In genomic region chr9:37177551-37177950, GRCm38 (mm10) we compare ENCODE assay signal across 9 mouse cellular contexts. TPM values are rescaled to one million over a fixed set of nuclear protein-coding genes. Genes with fewer than 3 reads are reported as not detected.
DNase-seq lines count a peak whose midpoint lies in the region; ATAC-seq and TF ChIP-seq lines count a peak whose summit lies in the region.
"Had no signal": no experiment of that assay in that cellular context is flagged by ENCODE, and none has a peak within 500 bp of the region (broad histone marks: within the 10 kb centered on the region; RNA-seq: fewer than 3 reads in every experiment).

No protein-coding gene starts in this region.

- 0 out of 2 replicates have a peak overlapping the region, but pooled peaks have one; percentile 10 for H3K9ac ChIP-seq in forebrain, embryonic 16.5 days (replicated peaks; ENCODE audit: low read depth, low read length)
- no peak overlapping the region for H3K9ac ChIP-seq in midbrain, embryonic 14.5 days (replicated peaks; ENCODE audit: low read length)
- no peak overlapping the region for H3K9ac ChIP-seq in lung, postnatal 0 days (replicated peaks; ENCODE audit: low read depth)
- H3K9ac ChIP-seq: liver, embryonic 12.5 days had no signal

- H3K27ac ChIP-seq in forebrain, embryonic 16.5 days (ENCODE audit: low read length): peak overlapping the region; percentile 71
- H3K27ac ChIP-seq in midbrain, embryonic 14.5 days (replicated peaks; ENCODE audit: low read depth, low read length): peak overlapping the region; percentile 58
- H3K27ac ChIP-seq in lung, postnatal 0 days (ENCODE audit: low read length): no peak overlapping the region
- H3K27ac ChIP-seq: liver, embryonic 12.5 days had no signal

- no peaks in the 10 kb centered on the region for H3K27me3 ChIP-seq in forebrain, embryonic 16.5 days (replicated peaks; ENCODE audit: control insufficient read depth, insufficient read depth, low read length)
- H3K27me3 ChIP-seq in midbrain, embryonic 14.5 days (ENCODE audit: control insufficient read depth, insufficient read depth, low read length): no peaks in the 10 kb centered on the region
- no peaks in the 10 kb centered on the region for H3K27me3 ChIP-seq in lung, postnatal 0 days (replicated peaks; ENCODE audit: insufficient read depth, low read length)

- no peaks in the 10 kb centered on the region for H3K36me3 ChIP-seq in forebrain, embryonic 16.5 days (ENCODE audit: control insufficient read depth, insufficient read depth)
- H3K36me3 ChIP-seq in midbrain, embryonic 14.5 days (ENCODE audit: control insufficient read depth, insufficient read depth, low read length): no peaks in the 10 kb centered on the region
- H3K36me3 ChIP-seq in lung, postnatal 0 days (ENCODE audit: insufficient read depth, low read length): no peaks in the 10 kb centered on the region
- H3K36me3 ChIP-seq: liver, embryonic 12.5 days had no signal

- peak; percentile 44 for ATAC-seq in frontal cortex, adult (ENCODE audit: low TSS enrichment)
- peak; percentile 43 for ATAC-seq in forebrain, embryonic 16.5 days
- 0 out of 2 replicates have a peak, but pooled peaks have one; percentile 38 for ATAC-seq in midbrain, embryonic 14.5 days (ENCODE audit: low FRiP score, low TSS enrichment)
- no peak for ATAC-seq in lung, postnatal 0 days
- ATAC-seq: liver, embryonic 12.5 days had no signal

- H3K4me1 ChIP-seq in forebrain, embryonic 16.5 days (replicated peaks; ENCODE audit: control insufficient read depth, insufficient read depth, low read length): peaks cover 46% of the 10 kb centered on the region
- peaks cover 45% of the 10 kb centered on the region for H3K4me1 ChIP-seq in midbrain, embryonic 14.5 days (ENCODE audit: control insufficient read depth, insufficient read depth, low read length)
- H3K4me1 ChIP-seq in lung, postnatal 0 days (ENCODE audit: insufficient read depth, low read depth, low read length): peaks cover 4% of the 10 kb centered on the region; the same call in 1 of the 2 replicates

- no peaks in the 10 kb centered on the region for H3K9me3 ChIP-seq in forebrain, embryonic 16.5 days (ENCODE audit: control insufficient read depth, low read length)
- H3K9me3 ChIP-seq in midbrain, embryonic 14.5 days (ENCODE audit: control insufficient read depth, low read length): no peaks in the 10 kb centered on the region
- H3K9me3 ChIP-seq in lung, postnatal 0 days (ENCODE audit: low read length): no peaks in the 10 kb centered on the region
- H3K9me3 ChIP-seq: liver, embryonic 12.5 days had no signal

- peak overlapping the region; percentile 27 for H3K4me2 ChIP-seq in forebrain, embryonic 16.5 days (ENCODE audit: low read length)
- peak overlapping the region; percentile 31 for H3K4me2 ChIP-seq in midbrain, embryonic 14.5 days (ENCODE audit: low read length)
- H3K4me2 ChIP-seq in lung, postnatal 0 days (replicated peaks; ENCODE audit: low read depth, low read length): no peak overlapping the region
- H3K4me2 ChIP-seq: liver, embryonic 12.5 days had no signal

- WGBS in forebrain, embryonic 16.5 days: 25% methylated on average over 8 of the region's 8 CpGs
- 29% methylated on average over 8 of the region's 8 CpGs for WGBS in midbrain, embryonic 14.5 days
- 62% methylated on average over 8 of the region's 8 CpGs for WGBS in lung, postnatal 0 days

- no peak for DNase-seq in frontal cortex, adult 2 months (ENCODE audit: extremely low spot score in 1 of 2, low spot score in 1 of 2)
- DNase-seq in ZHBTc4 (ENCODE audit: low read depth, low spot score) (peak; percentile 39), liver (no peak)
- peak; percentile 52 for DNase-seq in midbrain, embryonic 14.5 days
- DNase-seq in cerebellum, adult 11 months: no peak
- no peak for DNase-seq in lung, postnatal 0 days (ENCODE audit: low spot score)

- H3K4me3 ChIP-seq in forebrain, embryonic 16.5 days (replicated peaks; ENCODE audit: low read length): no peak overlapping the region
- H3K4me3 ChIP-seq in midbrain, embryonic 14.5 days (replicated peaks; ENCODE audit: low read depth, low read length): no peak overlapping the region
- H3K4me3 ChIP-seq in lung, postnatal 0 days (ENCODE audit: low read depth, low read length): no peak overlapping the region
- H3K4me3 ChIP-seq: liver, embryonic 12.5 days had no signal

- no peak for TF ChIP-seq EP300 in lung, postnatal 0 days (IDR thresholded peaks at IDR 0.05)

- TF ChIP-seq CTCF in lung, postnatal 0 days (IDR thresholded peaks at IDR 0.05): no peak

RNA-seq across cellular contexts. Expression of gene Pknox2, which starts 30.3 kb away (rescaled TPM):
- polyA plus RNA-seq in frontal cortex, adult 2 months (2012; rRNA removed): 49.7 and 58.9 TPM in 2 replicates
- polyA plus RNA-seq in forebrain, embryonic 16.5 days (2015; fragmentation: Nextera tagmentation; extraction: Ambion mirVana): 24.5 and 26.9 TPM in 2 replicates
- polyA plus RNA-seq in midbrain, embryonic 14.5 days (2014; fragmentation: Nextera tagmentation; extraction: Ambion mirVana): 18.4 and 19.6 TPM in 2 replicates
- 11.1 and 11.7 TPM in 2 replicates for polyA plus RNA-seq in lung, postnatal 0 days (2015; fragmentation: Nextera tagmentation; extraction: Ambion mirVana)

RNA-seq across cellular contexts. Expression of gene Tmem218, which starts 30.5 kb away (rescaled TPM):
- polyA plus RNA-seq in frontal cortex, adult 2 months (2012; rRNA removed): 9.0 TPM in 2 replicates
- polyA plus RNA-seq in forebrain, embryonic 16.5 days (2015; fragmentation: Nextera tagmentation; extraction: Ambion mirVana): 9.7 and 11.0 TPM in 2 replicates
- 8.4 and 10.1 TPM in 2 replicates for polyA plus RNA-seq in midbrain, embryonic 14.5 days (2014; fragmentation: Nextera tagmentation; extraction: Ambion mirVana)
- polyA plus RNA-seq in lung, postnatal 0 days (2015; fragmentation: Nextera tagmentation; extraction: Ambion mirVana): 10.0 and 11.9 TPM in 2 replicates

Comparison
In these comparisons a context has a peak if more than half of its experiments do, and no peak if none do; other contexts are left out.
1. DNase-seq: peak in ZHBTc4 (single experiment) and midbrain, embryonic 14.5 days (single experiment); none in frontal cortex, adult 2 months (0 of 2), cerebellum, adult 11 months (single experiment), lung, postnatal 0 days (single experiment) and liver (single experiment).